Mouse (Mus musculus) forebrain, embryonic 14.5 days (tissue): Measurements from ENCODE around the gene Pde2a. TPM values are rescaled to one million over a fixed set of nuclear protein-coding genes. Genes with fewer than 3 reads are reported as not detected.

Experiments used
- ATAC-seq: fragments of 200-750 bp; cut with Nextera tagmentation; 2 replicates; pipeline ENCODE4 v1.8.0; 2017; ENCODE audit warnings: mild to moderate bottlenecking, moderate library complexity
- DNase-seq: peaks from one replicate; pipeline ENCODE4 v3.0.0-alpha.2; 2015; ENCODE audit warnings: low spot score
- H3K27ac ChIP-seq: fragments of 300-500 bp; sonication (generic); 2 replicates; pipeline ENCODE4 v1.5.1; 2014; ENCODE audit warnings: low read depth, mild to moderate bottlenecking, control low read depth, low read length, moderate library complexity
- H3K27me3 ChIP-seq: fragments of 300-500 bp; sonication (generic); replicated peaks from 2 replicates; pipeline ENCODE4 v1.6.1; 2014; ENCODE audit warnings: low read length, control low read depth, mixed read lengths; ENCODE audit not compliant: control insufficient read depth, insufficient read depth
- H3K36me3 ChIP-seq: fragments of 300-500 bp; sonication (generic); 2 replicates; pipeline ENCODE4 v1.6.1; 2014; ENCODE audit warnings: low read length, control low read depth; ENCODE audit not compliant: control insufficient read depth, insufficient read depth
- H3K4me1 ChIP-seq: fragments of 300-500 bp; sonication (generic); 2 replicates; pipeline ENCODE4 v1.6.1; 2014; ENCODE audit warnings: antibody characterized with exemption, low read length, control low read depth; ENCODE audit not compliant: control insufficient read depth, insufficient read depth
- H3K4me2 ChIP-seq: fragments of 300-500 bp; sonication (generic); 2 replicates; pipeline ENCODE4 v1.6.1; 2014; ENCODE audit warnings: mild to moderate bottlenecking, control low read depth, low read length
- H3K4me3 ChIP-seq: fragments of 300-500 bp; sonication (generic); 2 replicates; pipeline ENCODE4 v1.5.1; 2014; ENCODE audit warnings: low read depth, low read length, control low read depth
- H3K9ac ChIP-seq: fragments of 300-500 bp; sonication (generic); 2 replicates; pipeline ENCODE4 v1.6.1; 2014; ENCODE audit warnings: mild to moderate bottlenecking, low read length, control low read depth, moderate library complexity
- H3K9me3 ChIP-seq: fragments of 300-500 bp; sonication (generic); replicated peaks from 2 replicates; pipeline ENCODE4 v1.6.1; 2016; ENCODE audit warnings: low read length, control low read depth, mixed read lengths; ENCODE audit not compliant: control insufficient read depth
- WGBS: fragments of 180-500 bp; shearing (Covaris S2); extraction: QIAGEN DNeasy Blood & Tissue Kit; methylation state at CpG from one replicate; pipeline ENCODE4 v1.1.7; 2014; 5-methylcytosine and 5-hydroxymethylcytosine counted together
- polyA plus RNA-seq: library from polyadenylated mRNA; unstranded; fragments of >200 nt; fragmentation: Nextera tagmentation; extraction: Ambion mirVana; gene quantifications from 2 replicates; pipeline ENCODE4 v1.2.1, GENCODE M21; 2014

Gene Pde2a
- polyA plus RNA-seq, 1 experiment from 2014 or later: 27.0 TPM

- H3K4me2 ChIP-seq: no peak overlapping the region
- DNase-seq (no peak), ATAC-seq (no peak)
- H3K27ac ChIP-seq: no peak overlapping the region
- no peaks in the 10 kb centered on the region for H3K9me3 ChIP-seq
- H3K36me3 ChIP-seq: no peaks in the 10 kb centered on the region
- H3K27me3 ChIP-seq: no peaks in the 10 kb centered on the region
- no peak overlapping the region for H3K9ac ChIP-seq
- no peak overlapping the region for H3K4me3 ChIP-seq
- WGBS: 81% methylated on average over 1 of the region's 1 CpGs
- 0 out of 2 replicates have a peak, but pooled peaks cover 3% of the 10 kb centered on the region for H3K4me1 ChIP-seq
Measured at GRCm38 (mm10) chr7:101521696-101522095, 100.2 kb downstream of the Pde2a start.

- Histone ChIP-seq H3K9ac (no peak overlapping the region), H3K4me2 (no peak overlapping the region), H3K36me3 (no peaks in the 10 kb centered on the region), H3K27ac (no peak overlapping the region), H3K4me1 (0 out of 2 replicates have a peak, but pooled peaks cover 3% of the 10 kb centered on the region), H3K9me3 (no peaks in the 10 kb centered on the region), H3K4me3 (no peak overlapping the region), H3K27me3 (no peaks in the 10 kb centered on the region)
- 8% methylated on average over 2 of the region's 2 CpGs for WGBS
- ATAC-seq (peak; percentile 82), DNase-seq (peak; percentile 61)
Measured at GRCm38 (mm10) chr7:101523205-101523604, 101.7 kb downstream of the Pde2a start.

- Histone ChIP-seq H3K36me3 (no peaks in the 10 kb centered on the region), H3K4me2 (no peak overlapping the region), H3K27ac (no peak overlapping the region), H3K27me3 (no peaks in the 10 kb centered on the region), H3K4me1 (0 out of 2 replicates have a peak, but pooled peaks cover 3% of the 10 kb centered on the region), H3K9me3 (no peaks in the 10 kb centered on the region), H3K4me3 (no peak overlapping the region), H3K9ac (no peak overlapping the region)
- 76% methylated on average over 7 of the region's 7 CpGs for WGBS
- DNase-seq: no peak
- no peak for ATAC-seq
Measured at GRCm38 (mm10) chr7:101526484-101526883, 105.0 kb downstream of the Pde2a start.

- no peak for ATAC-seq
- DNase-seq: no peak
- H3K4me1 ChIP-seq: no peaks in the 10 kb centered on the region
- H3K4me2 ChIP-seq: no peak overlapping the region
- H3K36me3 ChIP-seq: no peaks in the 10 kb centered on the region
- no peaks in the 10 kb centered on the region for H3K27me3 ChIP-seq
- H3K4me3 ChIP-seq: no peak overlapping the region
- no peaks in the 10 kb centered on the region for H3K9me3 ChIP-seq
- 23% methylated on average over 5 of the region's 5 CpGs for WGBS
- no peak overlapping the region for H3K27ac ChIP-seq
- H3K9ac ChIP-seq: no peak overlapping the region
Measured at GRCm38 (mm10) chr7:101534428-101534827, 112.9 kb downstream of the Pde2a start.

- Histone ChIP-seq H3K4me1 (no peaks in the 10 kb centered on the region), H3K36me3 (no peaks in the 10 kb centered on the region), H3K4me2 (no peak overlapping the region), H3K27me3 (no peaks in the 10 kb centered on the region), H3K9me3 (no peaks in the 10 kb centered on the region), H3K4me3 (no peak overlapping the region), H3K27ac (no peak overlapping the region), H3K9ac (no peak overlapping the region)
- ATAC-seq (no peak), DNase-seq (no peak)
- 76% methylated on average over 10 of the region's 10 CpGs for WGBS
Measured at GRCm38 (mm10) chr7:101535102-101535501, 113.6 kb downstream of the Pde2a start.

- DNase-seq: no peak
- Histone ChIP-seq H3K4me1 (no peaks in the 10 kb centered on the region), H3K27ac (no peak overlapping the region), H3K9me3 (no peaks in the 10 kb centered on the region), H3K4me2 (no peak overlapping the region), H3K36me3 (no peaks in the 10 kb centered on the region), H3K27me3 (no peaks in the 10 kb centered on the region), H3K4me3 (no peak overlapping the region), H3K9ac (no peak overlapping the region)
- WGBS: 80% methylated on average over 5 of the region's 5 CpGs
- ATAC-seq: no peak
Measured at GRCm38 (mm10) chr7:101535517-101535916, 114.0 kb downstream of the Pde2a start.

GRCm38 (mm10) chr7:101537541-101537940 lies 116.0 kb downstream of the Pde2a start:
- no peak overlapping the region for H3K9ac ChIP-seq
- H3K4me1 ChIP-seq: no peaks in the 10 kb centered on the region
- H3K27me3 ChIP-seq: no peaks in the 10 kb centered on the region
- no peak overlapping the region for H3K4me2 ChIP-seq
- DNase-seq (no peak), ATAC-seq (no peak)
- no peaks in the 10 kb centered on the region for H3K9me3 ChIP-seq
- 52% methylated on average over 8 of the region's 8 CpGs for WGBS
- H3K36me3 ChIP-seq: no peaks in the 10 kb centered on the region
- H3K27ac ChIP-seq: no peak overlapping the region
- no peak overlapping the region for H3K4me3 ChIP-seq

- Histone ChIP-seq H3K27me3 (no peaks in the 10 kb centered on the region), H3K9me3 (no peaks in the 10 kb centered on the region), H3K4me1 (no peaks in the 10 kb centered on the region), H3K27ac (no peak overlapping the region), H3K4me3 (no peak overlapping the region), H3K36me3 (no peaks in the 10 kb centered on the region), H3K4me2 (no peak overlapping the region), H3K9ac (no peak overlapping the region)
- peak; percentile 78 for DNase-seq
- ATAC-seq: no peak
- 64% methylated on average over 14 of the region's 14 CpGs for WGBS
Measured at GRCm38 (mm10) chr7:101538141-101538933, 116.8 kb downstream of the Pde2a start.

GRCm38 (mm10) chr7:101539774-101540173 lies 118.3 kb downstream of the Pde2a start:
- WGBS: 40% methylated on average over 9 of the region's 9 CpGs
- no peak overlapping the region for H3K9ac ChIP-seq

More at GRCm38 (mm10) chr7:101539774-101540173, 118.3 kb downstream of the Pde2a start:
- no peak overlapping the region for H3K27ac ChIP-seq
- ATAC-seq (0 out of 2 replicates have a peak, but pooled peaks have one; percentile 23), DNase-seq (no peak)
- H3K4me1 ChIP-seq: no peaks in the 10 kb centered on the region
- no peaks in the 10 kb centered on the region for H3K27me3 ChIP-seq
- H3K4me2 ChIP-seq: no peak overlapping the region
- H3K4me3 ChIP-seq: no peak overlapping the region
- H3K36me3 ChIP-seq: no peaks in the 10 kb centered on the region
- no peaks in the 10 kb centered on the region for H3K9me3 ChIP-seq
